Mouse (Mus musculus): Measurements from ENCODE around the gene Ppcdc. TPM values are rescaled to one million over a fixed set of nuclear protein-coding genes. Genes with fewer than 3 reads are reported as not detected.

Gene Ppcdc
- polyA plus RNA-seq, 1 experiment: 16.2 TPM

- Histone ChIP-seq H3ac (ENCODE audit: control insufficient read depth, insufficient read length) (no peak overlapping the region), H3K79me2 (ENCODE audit: control insufficient read depth, insufficient read depth) (no peaks in the 10 kb centered on the region), H3K27me3 (ENCODE audit: control insufficient read depth, insufficient read depth, insufficient read length) (no peaks in the 10 kb centered on the region), H3K4me2 (ENCODE audit: low read depth) (no peak overlapping the region), H3K36me3 (ENCODE audit: control insufficient read depth, insufficient read depth) (no peaks in the 10 kb centered on the region), H3K4me3 (no peak overlapping the region)
- TF ChIP-seq TCF3 (IDR thresholded peaks at IDR 0.05; ENCODE audit: insufficient read length, low read depth): no peak
- no peak for TF ChIP-seq REST (IDR thresholded peaks at IDR 0.05; ENCODE audit: insufficient read depth, insufficient read length)
- TF ChIP-seq USF1 (IDR thresholded peaks at IDR 0.05; ENCODE audit: low read depth): no peak
- TF ChIP-seq POLR2AphosphoS2 (IDR thresholded peaks at IDR 0.05; ENCODE audit: insufficient read length, low read depth): no peak
- TF ChIP-seq TCF12 (IDR thresholded peaks at IDR 0.05; ENCODE audit: insufficient read depth, poor library complexity, severe bottlenecking): no peak
- TF ChIP-seq MAX (IDR thresholded peaks at IDR 0.05; ENCODE audit: low read depth): no peak
Measured at GRCm38 (mm10) chr9:57342906-57343474, 96.9 kb downstream of the Ppcdc start.

GRCm38 (mm10) chr9:57342186-57342585, 97.7 kb downstream of the Ppcdc start:
- TF ChIP-seq REST (IDR thresholded peaks at IDR 0.05; ENCODE audit: insufficient read depth, insufficient read length): no peak
- TF ChIP-seq POLR2A (IDR thresholded peaks at IDR 0.05; ENCODE audit: insufficient read length, low read depth): no peak
- no peak for TF ChIP-seq SRF (IDR thresholded peaks at IDR 0.05; ENCODE audit: control insufficient read depth, insufficient read length, low read depth)
- TF ChIP-seq MAX (IDR thresholded peaks at IDR 0.05; ENCODE audit: low read depth): no peak
- no peak for TF ChIP-seq MYOG (IDR thresholded peaks at IDR 0.05; ENCODE audit: control insufficient read depth in 1 of 3, insufficient read depth in 1 of 3, insufficient read length in 2 of 3, low read depth in 2 of 3)
- TF ChIP-seq POLR2AphosphoS2 (IDR thresholded peaks at IDR 0.05; ENCODE audit: insufficient read length, low read depth): no peak
- TF ChIP-seq TCF12 (IDR thresholded peaks at IDR 0.05; ENCODE audit: insufficient read depth, poor library complexity, severe bottlenecking): no peak
- no peak for TF ChIP-seq USF1 (IDR thresholded peaks at IDR 0.05; ENCODE audit: low read depth)
- TF ChIP-seq E2F4 (IDR thresholded peaks at IDR 0.05; ENCODE audit: insufficient read depth): no peak
- TF ChIP-seq MYOD1 (IDR thresholded peaks at IDR 0.05; ENCODE audit: control insufficient read depth in 1 of 3, insufficient read length in 2 of 3, low read depth in 2 of 3): no peak
- no peak for TF ChIP-seq CEBPB (IDR thresholded peaks at IDR 0.05; ENCODE audit: insufficient read depth, poor library complexity, severe bottlenecking)
- TF ChIP-seq TCF3 (IDR thresholded peaks at IDR 0.05; ENCODE audit: insufficient read length, low read depth): no peak
- H3K27me3 ChIP-seq (ENCODE audit: control insufficient read depth, insufficient read depth, insufficient read length): no peaks in the 10 kb centered on the region
- H3ac ChIP-seq (ENCODE audit: control insufficient read depth, insufficient read length): no peak overlapping the region
- H3K4me2 ChIP-seq (ENCODE audit: low read depth): no peak overlapping the region
- H3K36me3 ChIP-seq (ENCODE audit: control insufficient read depth, insufficient read depth): no peaks in the 10 kb centered on the region
- no peak overlapping the region for H3K4me3 ChIP-seq
- H3K79me2 ChIP-seq (ENCODE audit: control insufficient read depth, insufficient read depth): no peaks in the 10 kb centered on the region

- H3ac ChIP-seq (ENCODE audit: control insufficient read depth, insufficient read length): no peak overlapping the region
- TF ChIP-seq REST (IDR thresholded peaks at IDR 0.05; ENCODE audit: insufficient read depth, insufficient read length) (no peak), SRF (IDR thresholded peaks at IDR 0.05; ENCODE audit: control insufficient read depth, insufficient read length, low read depth) (no peak)
- no peaks in the 10 kb centered on the region for H3K79me2 ChIP-seq (ENCODE audit: control insufficient read depth, insufficient read depth)
- H3K4me3 ChIP-seq: no peak overlapping the region
- H3K4me2 ChIP-seq (ENCODE audit: low read depth): no peak overlapping the region
- no peaks in the 10 kb centered on the region for H3K27me3 ChIP-seq (ENCODE audit: control insufficient read depth, insufficient read depth, insufficient read length)
- H3K36me3 ChIP-seq (ENCODE audit: control insufficient read depth, insufficient read depth): no peaks in the 10 kb centered on the region
Measured at GRCm38 (mm10) chr9:57340361-57340760, 99.6 kb downstream of the Ppcdc start.

GRCm38 (mm10) chr9:57339577-57340210, 100.2 kb downstream of the Ppcdc start:
- Histone ChIP-seq H3ac (ENCODE audit: control insufficient read depth, insufficient read length) (no peak overlapping the region), H3K4me2 (ENCODE audit: low read depth) (peak overlapping the region; percentile 35), H3K36me3 (ENCODE audit: control insufficient read depth, insufficient read depth) (no peaks in the 10 kb centered on the region), H3K4me3 (no peak overlapping the region), H3K79me2 (ENCODE audit: control insufficient read depth, insufficient read depth) (no peaks in the 10 kb centered on the region), H3K27me3 (ENCODE audit: control insufficient read depth, insufficient read depth, insufficient read length) (no peaks in the 10 kb centered on the region)
- TF ChIP-seq MYOD1 (IDR thresholded peaks at IDR 0.05; ENCODE audit: control insufficient read depth in 1 of 3, insufficient read length in 2 of 3, low read depth in 2 of 3): peak in 1 of 3 experiments; percentile 37
- TF ChIP-seq USF1 (IDR thresholded peaks at IDR 0.05; ENCODE audit: low read depth): no peak
- TF ChIP-seq MYOG (IDR thresholded peaks at IDR 0.05; ENCODE audit: control insufficient read depth in 1 of 3, insufficient read depth in 1 of 3, insufficient read length in 2 of 3, low read depth in 2 of 3): peak in 1 of 3 experiments; percentile 4
- 0 out of 2 replicates have a peak, but pooled peaks have one; percentile 31 for TF ChIP-seq CEBPB (IDR thresholded peaks at IDR 0.05; ENCODE audit: insufficient read depth, poor library complexity, severe bottlenecking)
- no peak for TF ChIP-seq POLR2AphosphoS2 (IDR thresholded peaks at IDR 0.05; ENCODE audit: insufficient read length, low read depth)

- Histone ChIP-seq H3ac (ENCODE audit: control insufficient read depth, insufficient read length) (no peak overlapping the region), H3K79me2 (ENCODE audit: control insufficient read depth, insufficient read depth) (no peaks in the 10 kb centered on the region), H3K4me3 (no peak overlapping the region), H3K4me2 (ENCODE audit: low read depth) (no peak overlapping the region), H3K27me3 (ENCODE audit: control insufficient read depth, insufficient read depth, insufficient read length) (no peaks in the 10 kb centered on the region), H3K36me3 (ENCODE audit: control insufficient read depth, insufficient read depth) (no peaks in the 10 kb centered on the region)
- TF ChIP-seq E2F4 (IDR thresholded peaks at IDR 0.05; ENCODE audit: insufficient read depth): no peak
- TF ChIP-seq CEBPB (IDR thresholded peaks at IDR 0.05; ENCODE audit: insufficient read depth, poor library complexity, severe bottlenecking): no peak
- no peak for TF ChIP-seq TCF3 (IDR thresholded peaks at IDR 0.05; ENCODE audit: insufficient read length, low read depth)
- no peak for TF ChIP-seq SRF (IDR thresholded peaks at IDR 0.05; ENCODE audit: control insufficient read depth, insufficient read length, low read depth)
- no peak for TF ChIP-seq USF1 (IDR thresholded peaks at IDR 0.05; ENCODE audit: low read depth)
- no peak for TF ChIP-seq REST (IDR thresholded peaks at IDR 0.05; ENCODE audit: insufficient read depth, insufficient read length)
- no peak for TF ChIP-seq POLR2AphosphoS2 (IDR thresholded peaks at IDR 0.05; ENCODE audit: insufficient read length, low read depth)
- no peak for TF ChIP-seq POLR2A (IDR thresholded peaks at IDR 0.05; ENCODE audit: insufficient read length, low read depth)
- no peak for TF ChIP-seq MYOD1 (IDR thresholded peaks at IDR 0.05; ENCODE audit: control insufficient read depth in 1 of 3, insufficient read length in 2 of 3, low read depth in 2 of 3)
- TF ChIP-seq TCF12 (IDR thresholded peaks at IDR 0.05; ENCODE audit: insufficient read depth, poor library complexity, severe bottlenecking): no peak
- no peak for TF ChIP-seq MYOG (IDR thresholded peaks at IDR 0.05; ENCODE audit: control insufficient read depth in 1 of 3, insufficient read depth in 1 of 3, insufficient read length in 2 of 3, low read depth in 2 of 3)
- no peak for TF ChIP-seq MAX (IDR thresholded peaks at IDR 0.05; ENCODE audit: low read depth)
Measured at GRCm38 (mm10) chr9:57338706-57339105, 101.2 kb downstream of the Ppcdc start.

Other genes starting within 250 kb of the Ppcdc start
- gene Trcg1, start 203.6 kb downstream of the Ppcdc start, polyA plus RNA-seq (2012; fragmentation: generic; extraction: Trizol): not detected
- gene 1700017B05Rik, start 177.5 kb downstream of the Ppcdc start, polyA plus RNA-seq (2012; fragmentation: generic; extraction: Trizol): 30.3 TPM
- gene Scamp5, start 27.9 kb upstream of the Ppcdc start, polyA plus RNA-seq (2012; fragmentation: generic; extraction: Trizol): 23.6 TPM
- 0.11 TPM for gene Rpp25, start 63.9 kb upstream of the Ppcdc start, polyA plus RNA-seq (2012; fragmentation: generic; extraction: Trizol)
- gene Cox5a, start 81.2 kb upstream of the Ppcdc start, polyA plus RNA-seq (2012; fragmentation: generic; extraction: Trizol): 780 TPM
- 14.4 TPM for gene Fam219b, start 97.4 kb upstream of the Ppcdc start, polyA plus RNA-seq (2012; fragmentation: generic; extraction: Trizol)
- gene Mpi, start 112.6 kb upstream of the Ppcdc start, polyA plus RNA-seq (2012; fragmentation: generic; extraction: Trizol): 89.6 TPM
- gene Scamp2, start 120.8 kb upstream of the Ppcdc start, polyA plus RNA-seq (2012; fragmentation: generic; extraction: Trizol): 38.3 TPM
- 12.2 TPM for gene Ulk3, start 149.3 kb upstream of the Ppcdc start, polyA plus RNA-seq (2012; fragmentation: generic; extraction: Trizol)
- gene Cplx3, start 166.2 kb upstream of the Ppcdc start, polyA plus RNA-seq (2012; fragmentation: generic; extraction: Trizol): 0.23 TPM
- gene Lman1l, start 180.7 kb upstream of the Ppcdc start, polyA plus RNA-seq (2012; fragmentation: generic; extraction: Trizol): 1.00 TPM
- gene Csk, start 213.5 kb upstream of the Ppcdc start, polyA plus RNA-seq (2012; fragmentation: generic; extraction: Trizol): 76.7 TPM
- not detected for gene Cyp1a2, start 243.6 kb upstream of the Ppcdc start, polyA plus RNA-seq (2012; fragmentation: generic; extraction: Trizol)
- not detected for gene Cyp1a1, start 247.8 kb upstream of the Ppcdc start, polyA plus RNA-seq (2012; fragmentation: generic; extraction: Trizol)

Measured in myocyte (in vitro differentiated cells).